Mouse (Mus musculus) T-helper 2 cell (primary cell): ENCODE data around the gene Tubd1.

Experiments
- in situ Hi-C: fragments of 300-600 bp; cut with MboI, MseI; formaldehyde crosslinking; loops from one replicate; pipeline ENCODE4 v1.15.1; 2025; ENCODE audit warnings: high pct_unique_total_duplicates

Gene Tubd1

DNA sequence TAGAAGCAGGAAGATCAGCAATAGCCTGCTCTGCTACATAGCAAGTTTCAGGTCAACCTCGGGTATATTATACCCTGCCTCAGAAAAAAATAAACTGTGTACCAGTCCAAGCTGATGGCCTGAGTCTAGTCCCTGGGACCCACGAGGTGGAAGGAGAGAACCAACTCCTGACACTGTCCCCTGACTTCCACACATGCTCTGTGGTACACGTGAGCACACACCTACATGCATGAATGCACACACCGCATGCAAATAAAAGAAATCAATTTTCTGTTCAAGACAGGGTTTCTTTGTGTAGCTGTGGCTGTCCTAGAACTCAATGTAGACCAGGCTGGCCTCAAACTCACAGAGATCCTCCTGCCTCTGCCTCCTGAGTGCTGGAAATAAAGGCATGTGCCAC lies 13.5 kb downstream of the Tubd1 start:
- in situ Hi-C loops: loop anchor here (25.0 kb wide), 1 partner anchor 454 kb away; no protein-coding TSS in a partner anchor

DNA sequence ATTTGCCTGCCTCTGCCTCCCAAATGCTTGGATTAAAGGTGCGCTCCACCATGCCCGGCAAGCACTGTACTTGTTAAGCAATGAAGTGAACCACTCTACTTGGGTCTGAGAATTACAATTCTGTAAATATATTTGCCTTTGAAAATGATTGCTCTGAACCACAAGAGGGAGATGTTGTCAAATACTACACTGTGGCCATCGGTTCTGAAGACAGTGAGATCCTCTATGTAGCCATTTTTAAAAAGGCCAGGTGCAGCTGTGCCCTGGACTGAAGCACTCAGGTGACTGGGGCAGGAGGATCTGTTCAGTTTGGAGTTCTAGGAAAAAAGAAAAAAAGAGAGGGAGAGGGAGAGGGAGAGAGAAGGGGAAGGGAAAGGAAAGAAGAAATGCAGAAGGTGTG lies 23.6 kb downstream of the Tubd1 start:
- in situ Hi-C loops: loop anchor here (5.0 to 25.0 kb wide), 2 partner anchors 89 to 444 kb away; no protein-coding TSS in a partner anchor

- in situ Hi-C loops: loop anchor here (10.0 to 25.0 kb wide), 3 partner anchors 442 to 1626 kb away; no protein-coding TSS in a partner anchor
Observed at GRCm38 (mm10) chr11:86570261-86570746, 25.5 kb downstream of the Tubd1 start.

GRCm38 (mm10) chr11:86571047-86571855 lies 26.5 kb downstream of the Tubd1 start:
- in situ Hi-C loops: loop anchor here (10.0 to 25.0 kb wide), 3 partner anchors 441 to 1626 kb away; no protein-coding TSS in a partner anchor

GRCm38 (mm10) chr11:86571871-86572270 lies 27.1 kb downstream of the Tubd1 start:
- in situ Hi-C loops: loop anchor here (10.0 to 25.0 kb wide), 3 partner anchors 440 to 1627 kb away; no protein-coding TSS in a partner anchor

- in situ Hi-C loops: loop anchor here (10.0 to 25.0 kb wide), 3 partner anchors 440 to 1628 kb away; no protein-coding TSS in a partner anchor
Observed at GRCm38 (mm10) chr11:86572623-86573022, 27.8 kb downstream of the Tubd1 start.

GRCm38 (mm10) chr11:86573646-86574231 lies 28.9 kb downstream of the Tubd1 start:
- in situ Hi-C loops: loop anchor here (10.0 to 25.0 kb wide), 3 partner anchors 439 to 1629 kb away; no protein-coding TSS in a partner anchor

- in situ Hi-C loops: loop anchor here (10.0 to 25.0 kb wide), 3 partner anchors 438 to 1630 kb away; no protein-coding TSS in a partner anchor
Observed at GRCm38 (mm10) chr11:86574408-86574807, 29.6 kb downstream of the Tubd1 start.

GRCm38 (mm10) chr11:86575632-86576378 lies 31.0 kb downstream of the Tubd1 start:
- in situ Hi-C loops: loop anchor here (10.0 kb wide), 2 partner anchors 1179 to 1631 kb away; no protein-coding TSS in a partner anchor

GRCm38 (mm10) chr11:86577231-86577630 lies 32.4 kb downstream of the Tubd1 start:
- in situ Hi-C loops: loop anchor here (10.0 kb wide), 2 partner anchors 1178 to 1632 kb away; no protein-coding TSS in a partner anchor

DNA sequence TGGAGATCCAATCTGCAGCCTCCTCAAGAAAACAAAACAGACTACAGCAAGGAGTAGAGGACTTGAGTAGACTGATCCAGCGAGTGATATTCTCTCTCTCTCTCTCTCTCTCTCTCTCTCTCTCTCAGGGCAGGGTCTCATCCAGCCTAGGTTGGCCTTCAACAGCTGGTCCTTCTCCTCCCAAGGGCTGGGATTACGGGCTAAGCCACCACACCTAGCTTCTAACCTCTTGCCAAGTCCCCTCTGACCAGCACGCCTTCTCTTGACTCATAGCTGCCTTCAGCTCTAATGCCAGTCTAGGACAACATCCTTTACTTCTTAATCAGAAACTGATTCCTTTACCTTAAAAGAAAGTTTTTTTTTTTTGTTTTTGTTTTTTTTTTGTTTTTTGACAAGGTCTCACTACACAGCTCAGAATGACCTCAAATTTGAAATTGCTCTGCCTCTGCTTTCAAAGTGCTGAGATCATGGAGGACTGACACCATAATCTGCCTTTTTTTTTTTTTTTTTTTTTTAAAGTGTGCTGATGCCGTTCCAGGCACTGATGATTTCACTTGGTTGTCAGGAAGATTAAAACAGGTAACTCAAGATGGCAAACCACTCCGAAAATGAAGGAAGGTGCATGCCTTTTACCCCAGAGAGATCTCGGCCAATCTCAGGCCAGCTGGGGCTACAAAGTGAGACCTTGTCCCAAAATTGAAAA lies 33.5 kb downstream of the Tubd1 start:
- in situ Hi-C loops: loop anchor here (10.0 kb wide), 2 partner anchors 1177 to 1633 kb away; no protein-coding TSS in a partner anchor

DNA sequence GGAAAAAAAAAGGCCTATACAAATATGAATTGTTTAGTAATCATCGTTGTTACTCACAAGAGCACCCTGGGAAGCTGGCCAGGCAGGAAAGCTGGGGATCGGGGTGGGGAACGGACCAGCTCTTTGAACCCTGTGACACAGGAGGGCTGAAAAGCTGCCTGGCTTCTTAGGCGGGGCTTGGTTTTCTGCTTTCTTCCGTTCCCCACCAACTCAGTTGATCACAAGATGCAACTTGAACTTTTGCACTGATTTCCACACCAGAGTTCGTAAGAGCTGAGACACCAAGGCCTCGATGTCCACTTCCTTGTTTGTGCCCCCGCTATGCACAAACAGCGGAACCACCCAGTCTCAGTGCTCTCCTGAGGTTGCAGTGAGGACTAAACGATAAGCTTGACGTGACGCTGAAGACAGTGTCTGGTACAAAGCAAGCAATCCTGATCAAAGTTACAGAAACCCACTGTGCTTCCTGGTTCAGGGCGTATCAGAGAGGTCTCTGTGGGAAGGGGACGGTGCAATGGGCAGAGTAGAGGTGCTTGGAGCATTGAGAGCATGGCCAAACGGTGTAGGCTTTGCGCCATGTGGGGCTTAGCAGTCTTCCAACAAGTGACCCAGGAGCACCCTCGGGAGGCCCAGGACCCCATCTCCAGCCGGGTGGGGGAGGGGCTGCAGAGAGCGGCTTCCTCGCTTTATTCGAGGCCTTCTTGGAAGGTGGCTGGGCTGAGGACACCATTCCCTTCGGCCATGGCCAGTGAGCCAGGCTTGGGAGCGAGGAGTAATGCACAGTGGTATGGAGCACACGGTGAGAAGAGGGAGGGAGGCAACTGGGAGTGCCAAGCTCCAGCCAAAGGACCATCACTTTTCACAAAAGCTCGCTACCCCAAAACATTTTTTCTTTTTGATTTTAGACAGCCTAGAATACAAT lies 34.3 kb downstream of the Tubd1 start:
- in situ Hi-C loops: loop anchor here (10.0 kb wide), 2 partner anchors 1176 to 1634 kb away; no protein-coding TSS in a partner anchor

DNA sequence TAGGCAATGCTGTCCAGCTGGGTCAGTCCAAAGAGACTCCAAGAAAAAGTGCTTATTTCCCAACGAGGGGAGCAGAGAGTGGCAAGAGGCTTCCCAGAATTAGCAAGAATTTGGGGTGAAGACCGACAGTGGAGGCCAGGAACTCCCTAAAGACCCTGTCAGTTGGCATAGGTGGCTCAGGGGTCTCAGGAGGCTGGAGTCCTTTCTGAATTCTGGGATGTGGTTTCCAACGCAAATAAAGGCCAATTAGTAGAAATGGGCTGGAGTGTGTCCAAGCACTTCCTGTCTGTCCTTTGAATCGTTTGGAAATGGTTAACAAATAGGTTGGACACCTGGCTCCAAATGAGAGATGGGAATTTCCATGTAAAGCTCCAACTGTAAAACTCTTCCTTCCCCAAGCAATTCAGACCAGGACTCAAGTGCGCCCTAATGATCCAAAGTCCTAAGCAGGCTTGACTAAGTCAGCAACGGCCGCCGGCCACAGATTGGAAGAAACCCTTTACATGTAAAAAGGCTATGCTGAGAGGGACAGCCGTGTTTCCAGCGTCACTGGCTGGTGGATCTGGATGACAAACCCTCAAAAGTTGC lies 35.0 kb downstream of the Tubd1 start:
- in situ Hi-C loops: loop anchor here (10.0 kb wide), 2 partner anchors 1175 to 1635 kb away; no protein-coding TSS in a partner anchor

DNA sequence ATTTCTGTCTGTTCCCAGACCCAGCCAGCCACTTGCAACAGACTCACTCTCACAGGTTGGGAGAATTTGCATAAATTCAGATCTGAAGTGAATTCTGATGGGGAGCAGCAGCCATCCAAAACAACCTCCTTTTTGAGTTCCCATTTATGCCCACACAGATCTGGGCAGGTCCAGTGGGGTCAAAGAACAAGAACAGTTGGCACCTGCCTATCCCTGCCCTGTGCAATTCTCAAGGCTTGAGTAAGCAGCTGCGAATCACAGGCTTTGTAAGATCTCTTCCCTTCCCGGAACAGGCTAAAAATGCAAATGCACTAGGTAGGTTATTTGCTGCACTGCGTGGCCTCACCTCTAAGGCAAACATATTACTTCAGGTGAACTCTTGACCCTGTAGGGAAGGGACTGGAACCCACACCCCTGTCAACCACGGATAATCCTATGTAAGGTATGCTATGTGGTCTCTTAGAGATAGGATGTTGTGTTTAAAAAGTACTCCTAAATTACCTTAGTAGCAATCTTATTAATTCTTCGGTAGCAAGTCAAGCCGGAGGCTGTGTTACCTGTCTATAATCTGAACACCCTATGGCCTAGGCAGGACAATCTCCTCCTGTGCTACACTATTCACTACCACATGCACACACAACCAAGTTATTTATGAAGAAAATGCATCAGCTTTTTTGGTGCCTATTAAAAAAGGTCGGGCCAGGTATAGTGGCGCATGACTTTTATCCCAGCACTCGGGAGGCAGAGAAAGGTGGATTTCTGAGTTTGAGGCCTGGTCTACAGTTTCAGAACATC lies 35.7 kb downstream of the Tubd1 start:
- in situ Hi-C loops: no loop called here

GRCm38 (mm10) chr11:86581250-86581753 lies 36.5 kb downstream of the Tubd1 start:
- in situ Hi-C loops: no loop called here

- in situ Hi-C loops: no loop called here
Observed at GRCm38 (mm10) chr11:86581943-86582542, 37.3 kb downstream of the Tubd1 start.

DNA sequence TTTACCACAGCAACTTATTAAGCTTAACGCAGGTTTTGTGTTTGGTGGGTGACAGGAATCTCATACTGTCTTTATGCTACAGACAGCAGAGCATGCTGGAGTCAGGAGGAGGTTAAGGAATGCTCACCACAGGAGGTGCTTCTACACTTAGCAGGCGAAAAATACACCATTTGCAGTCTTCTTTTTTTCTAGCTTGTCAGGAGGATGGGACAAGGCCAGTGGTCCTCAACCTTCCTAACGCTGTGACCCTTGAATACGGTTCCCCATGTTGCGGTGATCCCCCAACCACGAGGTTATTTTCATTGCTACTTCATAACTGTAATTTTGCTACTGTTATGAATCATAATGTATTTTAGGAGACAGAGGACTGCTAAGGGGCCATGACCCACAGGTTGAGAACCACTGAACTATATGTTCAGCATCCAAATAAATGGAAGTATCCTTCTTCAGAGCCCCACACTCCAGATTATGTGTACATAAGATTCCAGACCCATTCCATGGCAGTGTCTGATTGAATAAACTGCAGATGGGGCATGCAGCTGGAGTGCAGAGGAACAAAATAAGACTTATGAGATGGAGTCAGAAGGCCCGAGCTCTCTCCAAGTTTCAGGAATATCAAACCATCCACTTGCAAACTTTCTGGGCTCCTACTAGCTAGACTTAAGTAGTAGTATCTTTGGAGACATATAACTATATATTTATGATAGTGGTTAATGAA lies 37.9 kb downstream of the Tubd1 start:
- in situ Hi-C loops: no loop called here
